Comparison of ENCODE assay signal across 9 mouse cellular contexts in genomic region chr4:77558404-77559202, GRCm38 (mm10).
A peak's percentile ranks its signal among the peaks of the same experiment; 100 is the strongest.
DNase-seq lines count a peak whose midpoint lies in the region; ATAC-seq and TF ChIP-seq lines count a peak whose summit lies in the region.
"Had no signal": no experiment of that assay in that cellular context is flagged by ENCODE, and none has a peak within 500 bp of the region (broad histone marks: within the 10 kb centered on the region; RNA-seq: fewer than 3 reads in every experiment).

No protein-coding gene starts in this region.

- 21% methylated on average over 14 of the region's 14 CpGs for WGBS in hindbrain, embryonic 12.5 days

- CTCF ChIA-PET in Patski (lab: Charles Lee) = no interaction called here

- no peaks in the 10 kb centered on the region for H3K4me1 ChIP-seq in hindbrain, embryonic 12.5 days

- no peaks in the 10 kb centered on the region for H3K27me3 ChIP-seq in Patski
- no peaks in the 10 kb centered on the region for H3K27me3 ChIP-seq in hindbrain, embryonic 12.5 days

- peak; percentile 76 for TF ChIP-seq CTCF in Patski (IDR thresholded peaks at IDR 0.05)

- H3K4me2 ChIP-seq in hindbrain, embryonic 12.5 days (replicated peaks) = no peak overlapping the region

- POLR2A ChIA-PET in Patski (lab: Charles Lee) = no interaction called here

- H3K9ac ChIP-seq in hindbrain, embryonic 12.5 days = no peak overlapping the region

- no peaks in the 10 kb centered on the region for H3K9me3 ChIP-seq in hindbrain, embryonic 12.5 days (replicated peaks)

- peak; percentile 51 for ATAC-seq in Patski
- peak; percentile 73; the same call in 1 of the 2 replicates for ATAC-seq in hindbrain, embryonic 12.5 days (ENCODE audit: low FRiP score)

- no peak overlapping the region for H3K4me3 ChIP-seq in hindbrain, embryonic 12.5 days
- H3K4me3 ChIP-seq: erythroblast, embryonic 14.5 days had no signal

- peak; percentile 45 for DNase-seq in left cerebral cortex, adult 11 months (ENCODE audit: low spot score)
- no peak for DNase-seq in left cerebral cortex, adult 8-10 months (ENCODE audit: low spot score in 2 of 2)
- DNase-seq in Patski (ENCODE audit: low read depth, low spot score) = no peak
- peak; percentile 34 to 64 for DNase-seq in cerebellum, postnatal 4 days (ENCODE audit: low spot score in 2 of 2)
- peak; percentile 36 to 37 for DNase-seq in left cerebral cortex, postnatal 36 days (ENCODE audit: low spot score in 2 of 2)
- DNase-seq in ovary, postnatal 14 days (ENCODE audit: low spot score) = peak; percentile 39
- no peak for DNase-seq in thymus, postnatal 36 days

- H3K36me3 ChIP-seq in hindbrain, embryonic 12.5 days = no peaks in the 10 kb centered on the region

- H3K27ac ChIP-seq in hindbrain, embryonic 12.5 days = no peak overlapping the region

- in situ Hi-C loops in Patski (cut with MboI; ENCODE audit: low pct_unique_long_range_greater_than_20kb) = no loop called here

- intact Hi-C loops in left cerebral cortex, postnatal 36 days (cut with DNase I) = no loop called here

Comparison
In these comparisons a context has a peak if more than half of its experiments do, and no peak if none do; other contexts are left out.
1. DNase-seq: peak in left cerebral cortex, adult 11 months (single experiment), cerebellum, postnatal 4 days (2 of 2), left cerebral cortex, postnatal 36 days (2 of 2) and ovary, postnatal 14 days (single experiment); none in left cerebral cortex, adult 8-10 months (0 of 2), Patski (single experiment) and thymus, postnatal 36 days (0 of 2).